Mouse (Mus musculus) CD4-positive, CD25-positive, alpha-beta regulatory T cell, adult 4 months (primary cell): Measurements from ENCODE around the gene Ccdc157. TPM values are rescaled to one million over a fixed set of nuclear protein-coding genes. Genes with fewer than 3 reads are reported as not detected.
A peak's percentile ranks its signal among the peaks of the same experiment; 100 is the strongest.
"Not testable (repeated sequence)": the region's sequence is repeated elsewhere in the genome, so short reads cannot be mapped to it uniquely, and the experiment has no call there.

Experiments used
- ATAC-seq: one replicate; pipeline ENCODE4 v1.8.0; 2017
- polyA plus RNA-seq, 2 experiments: library from polyadenylated mRNA; unstranded; fragments of 100-300 nt; shearing (Covaris generic); gene quantifications; one replicate each; pipeline ENCODE4 v1.2.1; 2017

Gene Ccdc157
- polyA plus RNA-seq, result 1 to 10 TPM; 2.7 to 3.0 TPM

- ATAC-seq, result peak; percentile 97
Measured at GRCm38 (mm10) chr11:4159808-4160708, at the start of gene Ccdc157, which contains the start of gene Sf3a1. Ccdc157 (minus strand) TSS chr11:4160293. Sf3a1 (plus strand) TSS chr11:4160350.

- no peak for ATAC-seq
Measured at GRCm38 (mm10) chr11:4209556-4209955, 49.5 kb upstream of the Ccdc157 start.

GRCm38 (mm10) chr11:4207655-4208054 is 47.6 kb upstream of the Ccdc157 start:
- ATAC-seq, result no peak

- ATAC-seq, result peak; percentile 63
Measured at GRCm38 (mm10) chr11:4206563-4206962, 46.5 kb upstream of the Ccdc157 start.

GRCm38 (mm10) chr11:4205951-4206350 is 45.9 kb upstream of the Ccdc157 start:
- peak; percentile 10 for ATAC-seq

GRCm38 (mm10) chr11:4205097-4205655 is 45.1 kb upstream of the Ccdc157 start:
- no peak for ATAC-seq

GRCm38 (mm10) chr11:4203705-4204074 is 43.6 kb upstream of the Ccdc157 start:
- peak; percentile 56 for ATAC-seq

GRCm38 (mm10) chr11:4202995-4203704 is 43.1 kb upstream of the Ccdc157 start:
- ATAC-seq, result peak; percentile 69

GRCm38 (mm10) chr11:4201981-4202700 is 42.0 kb upstream of the Ccdc157 start:
- no peak for ATAC-seq

GRCm38 (mm10) chr11:4197691-4198090 is 37.6 kb upstream of the Ccdc157 start:
- ATAC-seq, result no peak

GRCm38 (mm10) chr11:4196636-4197035 is 36.5 kb upstream of the Ccdc157 start:
- ATAC-seq, result no peak

GRCm38 (mm10) chr11:4195597-4196031 is 35.5 kb upstream of the Ccdc157 start:
- peak; percentile 86 for ATAC-seq

- ATAC-seq, result no peak
Measured at GRCm38 (mm10) chr11:4193420-4193819, 33.3 kb upstream of the Ccdc157 start.

- ATAC-seq, result no peak
Measured at GRCm38 (mm10) chr11:4192757-4193156, 32.7 kb upstream of the Ccdc157 start.

- ATAC-seq, result no peak
Measured at GRCm38 (mm10) chr11:4190677-4191076, 30.6 kb upstream of the Ccdc157 start.

GRCm38 (mm10) chr11:4189182-4189581 is 29.1 kb upstream of the Ccdc157 start:
- ATAC-seq, result no peak

GRCm38 (mm10) chr11:4187318-4187700 is 27.2 kb upstream of the Ccdc157 start:
- no peak for ATAC-seq

- peak; percentile 99 for ATAC-seq
Measured at GRCm38 (mm10) chr11:4186486-4187317, 26.6 kb upstream of the Ccdc157 start, which contains the start of gene Tbc1d10a. Tbc1d10a (plus strand) TSS chr11:4186789.

GRCm38 (mm10) chr11:4185480-4185879 is 25.4 kb upstream of the Ccdc157 start:
- ATAC-seq, result not testable (repeated sequence)

- ATAC-seq, result no peak
Measured at GRCm38 (mm10) chr11:4184251-4184952, 24.3 kb upstream of the Ccdc157 start.

- no peak for ATAC-seq
Measured at GRCm38 (mm10) chr11:4183511-4183910, 23.4 kb upstream of the Ccdc157 start.
